Mouse (Mus musculus): ENCODE results near the gene Erbb4. TPM values are rescaled to one million over a fixed set of nuclear protein-coding genes. Genes with fewer than 3 reads are reported as not detected.

Erbb4 gene
- polyA plus RNA-seq, 1 experiment from 2014 or later = 0.35 TPM

DNA sequence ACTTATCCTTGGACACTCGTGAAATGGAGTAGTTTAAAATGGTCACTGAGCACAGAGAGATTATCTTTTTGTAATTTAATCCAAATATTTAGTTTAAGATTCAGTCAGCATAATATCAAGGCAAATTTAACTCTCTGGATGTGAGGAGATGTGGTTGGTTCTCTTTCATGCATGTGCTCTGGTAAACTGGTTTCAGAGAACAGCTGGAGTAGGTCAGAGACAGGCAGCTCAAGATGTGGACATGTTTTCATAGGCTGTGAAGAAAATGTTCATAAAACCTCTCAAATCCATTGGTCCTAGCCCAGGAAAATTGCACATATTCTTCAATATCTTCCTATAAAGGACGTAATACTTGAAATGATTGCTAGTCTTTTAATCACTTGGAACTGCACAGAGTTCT is 590.0 kb downstream of the Erbb4 start:
- Histone ChIP-seq H3K27ac (ENCODE audit: low read length) (no peak overlapping the region), H3K9ac (ENCODE audit: low read length) (no peak overlapping the region), H3K4me3 (replicated peaks; ENCODE audit: low read length) (no peak overlapping the region), H3K27me3 (ENCODE audit: control insufficient read depth, insufficient read depth, low read length) (no peaks in the 10 kb centered on the region), H3K36me3 (ENCODE audit: control insufficient read depth, insufficient read depth, low read length) (no peaks in the 10 kb centered on the region), H3K9me3 (replicated peaks; ENCODE audit: control insufficient read depth, low read length) (no peaks in the 10 kb centered on the region), H3K4me1 (ENCODE audit: control insufficient read depth, insufficient read depth, low read length) (no peaks in the 10 kb centered on the region), H3K4me2 (ENCODE audit: low read depth, low read length) (no peak overlapping the region)
- 40% methylated on average over 2 of the region's 2 CpGs for WGBS
- no peak for ATAC-seq (ENCODE audit: insufficient read depth, low FRiP score)

DNA sequence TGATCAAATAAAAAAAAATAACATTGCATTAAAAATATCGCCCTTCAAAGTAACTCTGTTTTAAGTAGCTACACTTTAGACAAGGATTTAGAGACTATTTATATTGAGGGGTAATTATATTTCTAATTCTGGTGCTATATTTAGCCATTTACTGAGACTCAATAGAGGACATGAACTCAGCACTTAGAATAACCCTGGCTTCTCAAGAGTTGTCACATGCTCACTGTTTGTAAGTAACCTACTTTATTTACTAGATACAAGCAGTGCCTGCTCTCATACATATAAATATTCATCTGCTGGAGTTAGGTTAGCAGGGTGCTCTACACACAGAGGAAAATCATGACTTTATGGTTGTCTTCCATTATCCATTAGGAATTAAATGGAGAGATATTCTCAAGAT is 604.0 kb downstream of the Erbb4 start:
- Histone ChIP-seq H3K27ac (ENCODE audit: low read length) (no peak overlapping the region), H3K9ac (ENCODE audit: low read length) (no peak overlapping the region), H3K27me3 (ENCODE audit: control insufficient read depth, insufficient read depth, low read length) (no peaks in the 10 kb centered on the region), H3K4me1 (ENCODE audit: control insufficient read depth, insufficient read depth, low read length) (no peaks in the 10 kb centered on the region), H3K4me3 (replicated peaks; ENCODE audit: low read length) (no peak overlapping the region), H3K4me2 (ENCODE audit: low read depth, low read length) (no peak overlapping the region), H3K36me3 (ENCODE audit: control insufficient read depth, insufficient read depth, low read length) (no peaks in the 10 kb centered on the region), H3K9me3 (replicated peaks; ENCODE audit: control insufficient read depth, low read length) (no peaks in the 10 kb centered on the region)
- ATAC-seq (ENCODE audit: insufficient read depth, low FRiP score) = no peak
- 72% methylated on average over 1 of the region's 1 CpGs for WGBS

DNA sequence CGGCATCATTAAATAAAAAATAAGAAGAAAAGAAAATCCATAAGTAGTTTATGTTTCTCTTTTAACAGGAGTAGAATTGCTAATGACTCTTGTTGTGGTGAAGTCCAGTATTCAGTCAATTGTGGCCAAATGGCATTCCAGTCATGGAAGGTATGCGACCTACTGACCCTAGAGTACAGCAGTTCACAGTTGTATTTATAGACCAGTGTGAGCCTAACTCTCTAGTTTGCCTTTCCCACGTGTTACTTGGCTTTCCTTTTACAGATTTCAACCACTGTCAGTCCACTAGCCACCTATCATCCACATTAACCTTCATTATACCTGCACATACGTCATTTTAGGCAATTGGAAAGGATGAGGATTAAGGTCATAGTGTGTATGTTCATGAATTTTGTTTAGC is 606.3 kb downstream of the Erbb4 start:
- Histone ChIP-seq H3K27me3 (ENCODE audit: control insufficient read depth, insufficient read depth, low read length) (no peaks in the 10 kb centered on the region), H3K36me3 (ENCODE audit: control insufficient read depth, insufficient read depth, low read length) (no peaks in the 10 kb centered on the region), H3K9ac (ENCODE audit: low read length) (no peak overlapping the region), H3K4me1 (ENCODE audit: control insufficient read depth, insufficient read depth, low read length) (no peaks in the 10 kb centered on the region), H3K4me2 (ENCODE audit: low read depth, low read length) (no peak overlapping the region), H3K4me3 (replicated peaks; ENCODE audit: low read length) (no peak overlapping the region), H3K27ac (ENCODE audit: low read length) (no peak overlapping the region), H3K9me3 (replicated peaks; ENCODE audit: control insufficient read depth, low read length) (no peaks in the 10 kb centered on the region)
- ATAC-seq (ENCODE audit: insufficient read depth, low FRiP score) = no peak
- WGBS = 37% methylated on average over 4 of the region's 4 CpGs

DNA sequence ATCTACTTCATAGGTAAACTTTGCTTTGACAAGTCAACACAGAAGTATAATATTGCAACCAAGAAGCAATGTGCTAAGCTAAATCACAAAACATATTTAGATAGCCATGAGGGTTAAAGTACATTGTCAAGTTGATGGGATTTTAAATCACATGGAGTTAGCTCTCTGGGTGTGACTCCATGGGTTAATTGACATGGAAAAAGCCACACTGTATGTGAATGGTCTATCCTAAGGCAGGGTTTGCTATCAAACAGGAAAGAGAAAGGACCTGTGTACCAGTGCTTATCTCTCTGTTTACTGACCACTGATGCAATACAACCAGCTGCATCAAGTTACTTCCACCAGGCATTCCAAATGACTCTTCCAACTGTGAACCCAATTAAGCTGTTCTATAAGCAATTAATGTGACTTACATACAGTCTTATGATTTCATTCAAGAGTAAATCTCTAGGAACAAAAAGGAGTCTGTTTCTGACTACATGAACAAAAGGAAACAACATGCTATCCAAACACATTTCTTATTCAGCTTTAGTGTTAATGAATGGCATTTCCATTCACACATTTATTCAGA is 641.4 kb downstream of the Erbb4 start:
- no peak overlapping the region for H3K4me2 ChIP-seq (ENCODE audit: low read depth, low read length)
- no peaks in the 10 kb centered on the region for H3K9me3 ChIP-seq (replicated peaks; ENCODE audit: control insufficient read depth, low read length)
- H3K4me1 ChIP-seq (ENCODE audit: control insufficient read depth, insufficient read depth, low read length) = no peaks in the 10 kb centered on the region
- H3K4me3 ChIP-seq (replicated peaks; ENCODE audit: low read length) = no peak overlapping the region
- peak; percentile 86; the same call in 1 of the 2 replicates for ATAC-seq (ENCODE audit: insufficient read depth, low FRiP score)
- no peaks in the 10 kb centered on the region for H3K36me3 ChIP-seq (ENCODE audit: control insufficient read depth, insufficient read depth, low read length)
- H3K27ac ChIP-seq (ENCODE audit: low read length) = no peak overlapping the region
- no peak overlapping the region for H3K9ac ChIP-seq (ENCODE audit: low read length)
- H3K27me3 ChIP-seq (ENCODE audit: control insufficient read depth, insufficient read depth, low read length) = no peaks in the 10 kb centered on the region

DNA sequence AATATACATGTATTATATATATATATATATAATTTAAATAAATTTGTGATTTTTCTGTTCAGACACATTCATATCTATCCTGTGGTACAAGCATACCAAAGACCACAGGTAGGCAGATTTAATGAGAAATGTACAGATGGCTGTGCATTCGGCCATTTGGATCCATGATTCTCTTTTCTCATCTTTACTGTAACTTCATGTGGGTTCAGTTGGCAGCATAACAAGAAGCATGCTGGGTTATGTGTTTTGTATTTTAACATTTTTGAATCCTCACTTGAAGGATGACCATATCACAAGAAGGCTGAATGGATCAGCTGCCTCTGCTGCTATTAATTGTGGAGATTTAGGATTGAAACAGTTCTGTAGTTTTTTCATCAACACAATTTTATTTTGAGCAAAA is 656.6 kb downstream of the Erbb4 start:
- Histone ChIP-seq H3K27ac (ENCODE audit: low read length) (no peak overlapping the region), H3K36me3 (ENCODE audit: control insufficient read depth, insufficient read depth, low read length) (no peaks in the 10 kb centered on the region), H3K9me3 (replicated peaks; ENCODE audit: control insufficient read depth, low read length) (no peaks in the 10 kb centered on the region), H3K4me1 (ENCODE audit: control insufficient read depth, insufficient read depth, low read length) (no peaks in the 10 kb centered on the region), H3K9ac (ENCODE audit: low read length) (no peak overlapping the region), H3K4me2 (ENCODE audit: low read depth, low read length) (no peak overlapping the region), H3K27me3 (ENCODE audit: control insufficient read depth, insufficient read depth, low read length) (no peaks in the 10 kb centered on the region), H3K4me3 (replicated peaks; ENCODE audit: low read length) (no peak overlapping the region)
- 81% methylated on average over 1 of the region's 1 CpGs for WGBS
- ATAC-seq (ENCODE audit: insufficient read depth, low FRiP score) = no peak

DNA sequence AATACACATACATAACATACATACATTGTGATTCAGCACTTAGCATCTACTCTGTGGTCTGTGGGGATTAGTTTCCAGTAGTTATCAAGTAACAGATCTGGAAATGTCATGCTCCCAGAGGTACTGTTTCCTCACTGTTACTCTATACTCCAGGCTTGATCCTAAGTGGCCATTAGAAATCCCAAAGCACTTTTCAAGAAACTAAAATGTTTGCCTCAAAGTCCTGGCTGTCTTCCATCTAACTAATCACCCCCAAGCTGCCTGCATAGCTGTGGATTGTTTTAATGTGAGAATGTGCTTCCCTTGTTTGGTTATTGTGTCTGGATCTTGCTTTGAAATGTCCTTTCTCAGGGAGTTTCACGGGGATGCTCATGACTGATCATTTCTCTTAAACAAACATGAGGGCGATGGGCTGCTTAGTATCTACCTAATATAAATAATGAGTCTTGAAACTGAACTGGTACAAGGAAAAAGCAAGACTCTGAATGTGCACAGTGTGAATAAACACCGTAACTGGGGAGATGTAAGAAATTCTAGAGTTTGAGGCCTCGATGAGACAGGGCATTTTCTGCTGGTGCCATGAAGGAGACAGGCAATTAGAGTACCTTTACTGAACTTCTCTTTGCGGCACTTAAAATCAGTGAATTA is 683.4 kb downstream of the Erbb4 start:
- 45% methylated on average over 5 of the region's 5 CpGs for WGBS
- ATAC-seq (ENCODE audit: insufficient read depth, low FRiP score) = no peak
- no peak overlapping the region for H3K4me3 ChIP-seq (replicated peaks; ENCODE audit: low read length)
- H3K36me3 ChIP-seq (ENCODE audit: control insufficient read depth, insufficient read depth, low read length) = no peaks in the 10 kb centered on the region
- H3K27me3 ChIP-seq (ENCODE audit: control insufficient read depth, insufficient read depth, low read length) = no peaks in the 10 kb centered on the region
- H3K27ac ChIP-seq (ENCODE audit: low read length) = no peak overlapping the region
- H3K4me1 ChIP-seq (ENCODE audit: control insufficient read depth, insufficient read depth, low read length) = no peaks in the 10 kb centered on the region
- H3K9me3 ChIP-seq (replicated peaks; ENCODE audit: control insufficient read depth, low read length) = no peaks in the 10 kb centered on the region
- no peak overlapping the region for H3K9ac ChIP-seq (ENCODE audit: low read length)
- H3K4me2 ChIP-seq (ENCODE audit: low read depth, low read length) = no peak overlapping the region

DNA sequence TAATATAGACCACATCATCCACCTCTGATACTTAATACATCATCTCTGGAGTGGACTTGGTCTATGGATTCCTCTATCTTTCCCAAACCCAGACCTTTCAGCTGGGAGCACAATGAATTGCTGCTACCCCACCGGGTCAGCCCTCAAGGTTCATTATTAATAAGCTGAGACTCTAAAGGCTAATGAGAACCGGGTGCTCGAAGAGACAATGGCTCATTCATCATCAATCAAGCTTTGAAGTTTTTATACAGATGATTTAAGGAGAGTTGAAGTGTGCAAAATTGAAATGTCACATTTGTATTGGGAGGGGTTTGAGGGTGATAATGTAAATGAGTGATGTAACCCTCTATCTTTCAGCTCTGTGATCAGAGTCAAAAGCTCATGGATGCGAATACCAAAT is 706.7 kb downstream of the Erbb4 start:
- H3K4me3 ChIP-seq (replicated peaks; ENCODE audit: low read length) = no peak overlapping the region
- H3K36me3 ChIP-seq (ENCODE audit: control insufficient read depth, insufficient read depth, low read length) = no peaks in the 10 kb centered on the region
- H3K27ac ChIP-seq (ENCODE audit: low read length) = no peak overlapping the region
- ATAC-seq (ENCODE audit: insufficient read depth, low FRiP score) = no peak
- H3K9ac ChIP-seq (ENCODE audit: low read length) = no peak overlapping the region
- WGBS = 56% methylated on average over 4 of the region's 4 CpGs
- no peak overlapping the region for H3K4me2 ChIP-seq (ENCODE audit: low read depth, low read length)
- no peaks in the 10 kb centered on the region for H3K9me3 ChIP-seq (replicated peaks; ENCODE audit: control insufficient read depth, low read length)
- no peaks in the 10 kb centered on the region for H3K27me3 ChIP-seq (ENCODE audit: control insufficient read depth, insufficient read depth, low read length)
- H3K4me1 ChIP-seq (ENCODE audit: control insufficient read depth, insufficient read depth, low read length) = no peaks in the 10 kb centered on the region

DNA sequence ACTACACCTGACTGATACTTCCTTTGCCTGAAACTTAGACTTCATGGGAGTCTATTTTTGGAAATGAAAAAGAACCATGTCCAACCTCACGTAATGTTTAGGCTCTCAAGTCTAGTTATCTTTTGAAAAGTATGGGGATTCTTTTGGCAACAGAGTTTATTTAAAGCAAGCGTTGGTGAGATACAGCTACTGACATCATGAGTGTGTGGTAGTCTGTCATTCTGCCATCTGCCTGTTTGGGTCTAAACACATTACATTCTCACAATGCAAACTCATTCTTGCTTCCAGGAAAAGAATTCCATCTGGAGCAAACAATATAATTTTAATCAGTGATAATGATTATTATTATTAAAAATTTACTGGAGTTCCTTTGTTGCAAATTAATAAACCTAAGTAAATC is 736.3 kb downstream of the Erbb4 start:
- Histone ChIP-seq H3K9me3 (replicated peaks; ENCODE audit: control insufficient read depth, low read length) (no peaks in the 10 kb centered on the region), H3K27ac (ENCODE audit: low read length) (no peak overlapping the region), H3K9ac (ENCODE audit: low read length) (no peak overlapping the region), H3K36me3 (ENCODE audit: control insufficient read depth, insufficient read depth, low read length) (no peaks in the 10 kb centered on the region), H3K4me1 (ENCODE audit: control insufficient read depth, insufficient read depth, low read length) (no peaks in the 10 kb centered on the region), H3K27me3 (ENCODE audit: control insufficient read depth, insufficient read depth, low read length) (no peaks in the 10 kb centered on the region), H3K4me2 (ENCODE audit: low read depth, low read length) (no peak overlapping the region), H3K4me3 (replicated peaks; ENCODE audit: low read length) (no peak overlapping the region)
- WGBS = 50% methylated on average over 2 of the region's 2 CpGs
- no peak for ATAC-seq (ENCODE audit: insufficient read depth, low FRiP score)

DNA sequence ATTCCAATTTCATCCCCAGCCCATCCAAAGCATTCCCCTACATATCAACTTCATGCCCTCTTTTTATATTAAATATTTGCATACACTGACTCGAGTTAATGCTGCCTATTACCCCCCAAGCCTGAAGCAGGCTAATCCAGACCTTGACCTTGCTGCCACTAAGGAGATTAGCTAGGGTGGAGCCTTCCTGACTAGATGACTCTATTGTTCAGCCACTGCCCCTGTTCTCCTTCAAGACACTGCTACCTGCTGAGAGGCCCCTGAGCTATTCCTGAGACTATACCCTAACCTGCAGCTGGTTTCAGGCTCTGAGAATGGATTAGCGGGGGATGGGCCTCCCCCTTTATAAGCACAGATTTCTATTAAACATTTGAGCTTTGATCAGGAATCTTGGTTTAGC is 774.1 kb downstream of the Erbb4 start:
- Histone ChIP-seq H3K36me3 (ENCODE audit: control insufficient read depth, insufficient read depth, low read length) (no peaks in the 10 kb centered on the region), H3K4me2 (ENCODE audit: low read depth, low read length) (no peak overlapping the region), H3K4me3 (replicated peaks; ENCODE audit: low read length) (no peak overlapping the region), H3K4me1 (ENCODE audit: control insufficient read depth, insufficient read depth, low read length) (no peaks in the 10 kb centered on the region), H3K27me3 (ENCODE audit: control insufficient read depth, insufficient read depth, low read length) (no peaks in the 10 kb centered on the region), H3K9ac (ENCODE audit: low read length) (no peak overlapping the region), H3K27ac (ENCODE audit: low read length) (no peak overlapping the region), H3K9me3 (replicated peaks; ENCODE audit: control insufficient read depth, low read length) (no peaks in the 10 kb centered on the region)
- 54% methylated on average over 2 of the region's 2 CpGs for WGBS
- ATAC-seq (ENCODE audit: insufficient read depth, low FRiP score) = no peak
